In genomic region chr7:80323336-80323735, GRCm38 (mm10) we compare ENCODE assay signal across 8 mouse cellular contexts. TPM values are rescaled to one million over a fixed set of nuclear protein-coding genes. Genes with fewer than 3 reads are reported as not detected.
DNase-seq lines count a peak whose midpoint lies in the region; ATAC-seq lines count a peak whose summit lies in the region.

No protein-coding gene starts in this region.

- H3K4me1 ChIP-seq in heart, embryonic 15.5 days (replicated peaks), result peaks cover 33% of the 10 kb centered on the region
- H3K4me1 ChIP-seq in hindbrain, embryonic 15.5 days (replicated peaks), result peaks cover 27% of the 10 kb centered on the region
- peaks cover 26% of the 10 kb centered on the region for H3K4me1 ChIP-seq in midbrain, embryonic 15.5 days

- no peaks in the 10 kb centered on the region for H3K9me3 ChIP-seq in heart, embryonic 15.5 days (replicated peaks)
- no peaks in the 10 kb centered on the region for H3K9me3 ChIP-seq in hindbrain, embryonic 15.5 days
- H3K9me3 ChIP-seq in midbrain, embryonic 15.5 days, result no peaks in the 10 kb centered on the region

- ATAC-seq in heart, embryonic 15.5 days (replicated peaks; ENCODE audit: insufficient number of reproducible peaks, insufficient read depth, low FRiP score, low read depth), result no peak
- no peak for ATAC-seq in hindbrain, embryonic 15.5 days (ENCODE audit: low FRiP score, low read depth)
- no peak for ATAC-seq in midbrain, embryonic 15.5 days (replicated peaks)

- intact Hi-C loops in heart, postnatal 14 days (cut with DNase I), result no loop called here

- H3K4me2 ChIP-seq in heart, embryonic 15.5 days, result peak overlapping the region; percentile 83
- peak overlapping the region; percentile 67 for H3K4me2 ChIP-seq in hindbrain, embryonic 15.5 days
- peak overlapping the region; percentile 71 for H3K4me2 ChIP-seq in midbrain, embryonic 15.5 days

- DNase-seq in heart, postnatal 14 days, result no peak
- peak; percentile 33 for DNase-seq in c-Kit-positive CD71-positive TER-119-negative erythroid progenitor cells, embryonic 14.5 days (ENCODE audit: low read depth)
- DNase-seq in ovary, adult 18-20 months (ENCODE audit: low spot score), result no peak
- no peak for DNase-seq in spleen, adult 18-20 months
- DNase-seq in right cerebral cortex, adult 2 months (ENCODE audit: low spot score in 2 of 2), result no peak

- no peaks in the 10 kb centered on the region for H3K27me3 ChIP-seq in heart, embryonic 15.5 days
- no peaks in the 10 kb centered on the region for H3K27me3 ChIP-seq in hindbrain, embryonic 15.5 days
- H3K27me3 ChIP-seq in midbrain, embryonic 15.5 days (replicated peaks), result no peaks in the 10 kb centered on the region

- H3K27ac ChIP-seq in heart, embryonic 15.5 days, result peak overlapping the region; percentile 96
- peak overlapping the region; percentile 95 for H3K27ac ChIP-seq in hindbrain, embryonic 15.5 days (replicated peaks)
- peak overlapping the region; percentile 90; the same call in 1 of the 2 replicates for H3K27ac ChIP-seq in midbrain, embryonic 15.5 days

- 20% methylated on average over 8 of the region's 8 CpGs for WGBS in heart, embryonic 15.5 days
- 22% methylated on average over 8 of the region's 8 CpGs for WGBS in hindbrain, embryonic 15.5 days
- whole genome bisulfite sequencing in midbrain, embryonic 15.5 days, result 27% methylated on average over 8 of the region's 8 CpGs

- peak overlapping the region; percentile 71 for H3K9ac ChIP-seq in heart, embryonic 15.5 days
- peak overlapping the region; percentile 56 for H3K9ac ChIP-seq in hindbrain, embryonic 15.5 days
- peak overlapping the region; percentile 60 for H3K9ac ChIP-seq in midbrain, embryonic 15.5 days

- H3K4me3 ChIP-seq in heart, embryonic 15.5 days, result peak overlapping the region; percentile 84
- H3K4me3 ChIP-seq in hindbrain, embryonic 15.5 days, result peak overlapping the region; percentile 62
- H3K4me3 ChIP-seq in midbrain, embryonic 15.5 days, result peak overlapping the region; percentile 66

- peaks cover 42% of the 10 kb centered on the region for H3K36me3 ChIP-seq in heart, embryonic 15.5 days
- H3K36me3 ChIP-seq in hindbrain, embryonic 15.5 days, result peaks cover 37% of the 10 kb centered on the region
- H3K36me3 ChIP-seq in midbrain, embryonic 15.5 days (replicated peaks), result peaks cover 32% of the 10 kb centered on the region

RNA-seq across cellular contexts. Expression of gene Rccd1, which starts 0.9 kb away (rescaled TPM):
- 7.9 and 9.0 TPM in 2 replicates for polyA plus RNA-seq in heart, embryonic 15.5 days (2015; fragmentation: Nextera tagmentation; extraction: Ambion mirVana)
- total RNA-seq in heart, postnatal 14 days (2021), result 1 to 10 TPM; 6.8 to 7.6 TPM
- polyA plus RNA-seq in hindbrain, embryonic 15.5 days (2015; fragmentation: Nextera tagmentation; extraction: Ambion mirVana), result 13.8 and 14.4 TPM in 2 replicates
- polyA plus RNA-seq in midbrain, embryonic 15.5 days (2015; fragmentation: Nextera tagmentation; extraction: Ambion mirVana), result 10.5 and 13.9 TPM in 2 replicates

RNA-seq across cellular contexts. Expression of gene Unc45a, which starts 17.5 kb away (rescaled TPM):
- polyA plus RNA-seq in heart, embryonic 15.5 days (2015; fragmentation: Nextera tagmentation; extraction: Ambion mirVana), result 16.6 and 21.5 TPM in 2 replicates
- 10 to 100 TPM; 17.9 to 19.2 TPM for total RNA-seq in heart, postnatal 14 days (2021)
- 56.1 and 61.2 TPM in 2 replicates for polyA plus RNA-seq in hindbrain, embryonic 15.5 days (2015; fragmentation: Nextera tagmentation; extraction: Ambion mirVana)
- polyA plus RNA-seq in midbrain, embryonic 15.5 days (2015; fragmentation: Nextera tagmentation; extraction: Ambion mirVana), result 60.2 and 62.0 TPM in 2 replicates

RNA-seq across cellular contexts. Expression of gene Hddc3, which starts 19.6 kb away (rescaled TPM):
- polyA plus RNA-seq in heart, embryonic 15.5 days (2015; fragmentation: Nextera tagmentation; extraction: Ambion mirVana), result 16.1 and 17.4 TPM in 2 replicates
- total RNA-seq in heart, postnatal 14 days (2021), result 10 to 100 TPM; 29.7 to 31.3 TPM
- polyA plus RNA-seq in hindbrain, embryonic 15.5 days (2015; fragmentation: Nextera tagmentation; extraction: Ambion mirVana), result 21.9 and 22.7 TPM in 2 replicates
- polyA plus RNA-seq in midbrain, embryonic 15.5 days (2015; fragmentation: Nextera tagmentation; extraction: Ambion mirVana), result 22.1 and 26.4 TPM in 2 replicates

RNA-seq across cellular contexts. Expression of gene Prc1, which starts 29.1 kb away (rescaled TPM):
- polyA plus RNA-seq in heart, embryonic 15.5 days (2015; fragmentation: Nextera tagmentation; extraction: Ambion mirVana), result 125 and 145 TPM in 2 replicates
- 10 to 100 TPM; 12.4 to 19.8 TPM for total RNA-seq in heart, postnatal 14 days (2021)
- 42.0 and 51.8 TPM in 2 replicates for polyA plus RNA-seq in hindbrain, embryonic 15.5 days (2015; fragmentation: Nextera tagmentation; extraction: Ambion mirVana)
- polyA plus RNA-seq in midbrain, embryonic 15.5 days (2015; fragmentation: Nextera tagmentation; extraction: Ambion mirVana), result 33.8 and 39.8 TPM in 2 replicates

RNA-seq across cellular contexts. Expression of gene Man2a2, which starts 47.8 kb away (rescaled TPM):
- 15.1 and 21.1 TPM in 2 replicates for polyA plus RNA-seq in heart, embryonic 15.5 days (2015; fragmentation: Nextera tagmentation; extraction: Ambion mirVana)
- 10 to 100 TPM; 68.8 to 69.3 TPM for total RNA-seq in heart, postnatal 14 days (2021)
- polyA plus RNA-seq in hindbrain, embryonic 15.5 days (2015; fragmentation: Nextera tagmentation; extraction: Ambion mirVana), result 26.5 and 27.2 TPM in 2 replicates
- 26.4 and 28.2 TPM in 2 replicates for polyA plus RNA-seq in midbrain, embryonic 15.5 days (2015; fragmentation: Nextera tagmentation; extraction: Ambion mirVana)
